Mouse (Mus musculus): ENCODE data around the gene Sae1.
"Not testable (repeated sequence)": the region's sequence is repeated elsewhere in the genome, so short reads cannot be mapped to it uniquely, and the experiment has no call there.

The Sae1 gene

DNA sequence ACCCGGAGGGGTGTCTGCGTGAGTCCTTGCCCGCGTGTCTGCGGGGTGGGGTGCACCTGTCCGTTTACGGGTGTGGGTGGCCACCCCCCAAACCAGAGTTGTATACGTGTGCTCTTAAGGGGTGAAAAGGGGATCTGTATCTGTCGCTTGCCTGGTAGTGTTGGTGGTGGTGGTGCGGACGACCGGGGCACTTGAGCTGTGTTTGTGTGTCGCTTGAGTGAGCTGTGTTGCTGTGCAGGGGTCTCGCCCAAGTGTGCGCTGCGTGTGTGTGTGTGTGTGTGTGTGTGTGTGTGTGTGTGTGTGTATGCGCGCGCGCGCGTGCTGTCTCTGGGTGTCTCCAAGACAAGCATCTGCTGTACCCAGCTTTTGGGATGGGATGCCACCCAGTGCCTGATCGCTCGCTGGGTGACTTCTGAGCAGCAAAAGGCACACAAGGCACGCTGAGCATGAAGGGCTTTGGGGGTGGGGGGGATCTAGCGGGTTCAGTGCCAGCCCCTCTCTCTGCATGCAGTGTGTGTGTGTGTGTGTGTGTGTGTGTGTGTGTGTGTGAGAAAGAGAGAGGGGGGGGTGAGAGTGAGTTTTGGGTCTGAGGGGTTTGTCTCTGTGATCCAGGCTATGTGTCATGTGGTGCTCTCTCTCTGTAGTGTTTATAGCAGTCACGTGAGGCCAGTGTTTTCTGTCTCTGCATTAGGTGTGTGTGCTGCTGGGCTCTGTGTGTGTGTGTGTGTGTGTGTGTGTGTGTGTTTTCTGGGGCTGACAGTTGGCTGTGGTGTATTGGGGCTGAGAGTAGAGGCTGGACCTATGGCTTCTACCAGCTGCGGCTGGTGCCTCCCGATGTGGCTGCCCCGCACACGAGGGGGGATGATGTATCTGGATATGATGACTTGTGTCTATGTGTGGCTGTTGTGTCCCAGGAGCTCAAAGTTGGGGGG, 76.8 kb downstream of the Sae1 start:
- DNase-seq (ENCODE audit: low spot score): peak; percentile 18

DNA sequence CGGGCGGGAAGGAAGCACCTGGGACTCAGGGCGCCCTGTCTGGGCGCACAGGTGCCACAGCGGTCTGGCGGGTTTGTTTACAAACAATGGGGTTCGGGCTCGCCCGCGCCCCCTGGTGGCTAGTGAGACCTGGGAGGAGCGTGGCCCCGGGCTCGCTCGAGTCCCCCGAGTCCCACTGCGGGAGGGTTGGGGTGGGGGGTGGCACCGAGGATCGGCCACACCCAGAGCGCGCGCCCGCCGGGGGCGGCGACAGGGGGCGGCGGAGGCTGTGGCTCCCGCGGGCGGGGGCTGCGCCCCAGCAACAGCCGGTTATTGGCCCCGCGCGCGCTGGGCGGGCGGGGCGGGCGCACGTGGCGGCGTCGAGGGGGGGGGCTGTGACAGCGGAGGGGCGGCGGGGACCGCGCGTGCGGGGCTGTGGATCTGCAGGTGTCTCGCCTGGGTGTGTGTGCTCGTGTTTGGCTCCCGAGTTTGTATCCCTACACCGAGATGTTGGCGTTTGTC, 77.5 kb downstream of the Sae1 start:
- peak; percentile 84 for DNase-seq (ENCODE audit: low spot score)

DNA sequence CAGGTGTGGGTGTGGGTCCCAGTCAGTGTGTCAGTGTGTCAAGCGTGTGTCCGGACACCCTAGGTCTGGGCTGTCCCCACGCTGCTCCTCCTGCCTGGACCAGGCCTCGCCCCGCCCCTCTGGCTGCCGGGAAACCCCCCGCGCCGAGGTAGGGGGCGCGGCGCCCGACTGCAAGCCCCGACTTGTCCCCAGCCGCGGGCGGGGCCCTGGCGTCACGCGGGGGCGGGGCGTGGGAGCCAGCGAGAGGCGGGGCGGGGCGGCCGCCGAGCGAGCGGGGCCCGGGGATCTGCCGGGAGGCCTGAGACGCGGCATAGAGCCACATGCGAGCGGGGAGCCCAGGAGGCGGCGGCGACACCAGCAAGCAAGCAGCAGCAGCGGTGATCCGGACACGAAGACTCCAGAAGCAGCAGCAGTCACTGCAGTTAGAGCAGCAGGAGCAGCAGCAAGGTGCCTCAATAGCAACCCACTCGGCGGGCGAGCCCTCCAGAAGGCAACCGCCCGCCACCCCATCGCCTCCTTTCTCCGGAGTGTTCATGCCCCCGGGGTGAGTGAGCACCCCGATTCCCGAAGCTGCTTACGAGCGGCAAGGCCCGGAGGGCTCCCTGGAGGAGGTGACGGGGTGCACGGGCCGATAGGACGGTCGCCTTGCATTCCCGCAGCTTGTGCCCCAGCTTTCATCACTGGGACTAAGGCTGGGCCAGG, 78.1 kb downstream of the Sae1 start:
- peak; percentile 88 for DNase-seq (ENCODE audit: low spot score)

- DNase-seq (ENCODE audit: low spot score): no peak
Measured at GRCm38 (mm10) chr7:16308555-16309317, 78.9 kb downstream of the Sae1 start.

DNA sequence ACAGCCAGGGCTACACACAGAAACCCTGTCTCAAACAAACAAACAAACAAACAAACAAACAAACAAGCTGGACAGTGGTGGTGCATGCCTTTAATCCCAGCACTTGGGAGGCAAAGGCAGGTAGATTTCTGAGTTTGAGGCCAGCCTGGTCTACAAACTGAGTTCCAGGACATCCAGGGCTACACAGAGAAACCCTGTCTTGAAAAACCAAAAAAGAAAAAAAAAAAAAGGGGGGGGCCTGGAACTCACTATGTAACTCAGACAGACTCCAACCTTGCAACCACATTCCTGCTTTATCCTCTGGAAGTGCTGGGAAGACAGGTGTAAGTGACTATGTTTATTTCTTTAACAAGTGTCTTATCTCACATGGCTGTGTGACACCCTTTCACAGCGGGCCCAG, 79.5 kb downstream of the Sae1 start, which contains the start of gene Bbc3:
Gene Bbc3 (plus strand): TSS at position 301 of the 400 bp plus-strand sequence.
- not testable (repeated sequence) for DNase-seq (ENCODE audit: low spot score)

- not testable (repeated sequence) for DNase-seq (ENCODE audit: low spot score)
Measured at GRCm38 (mm10) chr7:16307141-16307540, 80.5 kb downstream of the Sae1 start.

DNA sequence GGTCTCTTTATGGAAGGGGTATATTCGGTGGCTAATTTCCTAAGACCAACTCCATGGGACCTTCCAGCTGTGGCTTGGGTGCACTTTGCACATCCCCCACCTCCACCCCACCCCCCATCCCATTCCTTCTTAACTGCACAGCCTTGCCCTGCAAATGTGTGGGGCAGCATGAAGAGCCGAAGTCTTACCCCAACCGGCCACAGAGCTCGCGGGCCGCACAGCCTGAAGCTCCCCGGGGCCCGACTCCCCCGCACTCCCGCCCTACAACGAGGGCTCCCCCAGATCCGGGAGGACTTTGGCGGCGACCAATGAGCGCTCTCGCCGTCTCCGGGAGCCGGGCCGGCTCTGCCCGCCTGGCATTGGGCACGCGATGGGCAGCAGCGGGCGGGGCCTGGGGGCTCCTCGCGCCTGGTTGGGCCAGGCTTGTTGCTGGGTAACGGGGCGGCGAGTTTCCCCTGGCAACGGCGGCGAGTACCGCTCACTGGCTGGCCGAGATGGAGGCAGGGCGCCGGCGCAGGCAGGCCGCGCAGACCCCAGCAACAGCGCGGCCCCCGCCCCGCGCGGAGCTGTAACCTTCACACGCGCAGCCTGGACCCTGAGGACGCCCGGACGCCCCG, 88.1 kb downstream of the Sae1 start:
- DNase-seq (ENCODE audit: low spot score): peak; percentile 85

DNA sequence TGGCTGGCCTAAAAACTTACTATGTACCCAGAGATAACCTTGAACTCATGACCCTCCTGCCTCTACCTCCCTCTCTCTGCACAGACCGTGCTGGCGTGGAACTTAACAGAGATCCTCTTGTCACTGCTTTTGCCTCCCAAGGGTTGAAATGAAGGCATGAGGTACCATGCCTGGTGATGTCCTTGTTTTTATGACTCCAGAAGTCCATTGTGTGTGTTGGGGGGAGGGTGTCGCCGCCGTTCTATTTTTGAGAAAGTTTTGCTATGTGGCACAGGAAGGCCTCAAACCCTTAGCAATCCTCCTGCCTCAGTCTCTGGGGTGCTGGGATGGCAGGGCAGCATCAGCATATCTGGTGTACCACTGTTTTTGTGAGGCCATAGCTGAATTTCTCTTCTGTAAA, 88.7 kb downstream of the Sae1 start:
- no peak for DNase-seq (ENCODE audit: low spot score)

DNA sequence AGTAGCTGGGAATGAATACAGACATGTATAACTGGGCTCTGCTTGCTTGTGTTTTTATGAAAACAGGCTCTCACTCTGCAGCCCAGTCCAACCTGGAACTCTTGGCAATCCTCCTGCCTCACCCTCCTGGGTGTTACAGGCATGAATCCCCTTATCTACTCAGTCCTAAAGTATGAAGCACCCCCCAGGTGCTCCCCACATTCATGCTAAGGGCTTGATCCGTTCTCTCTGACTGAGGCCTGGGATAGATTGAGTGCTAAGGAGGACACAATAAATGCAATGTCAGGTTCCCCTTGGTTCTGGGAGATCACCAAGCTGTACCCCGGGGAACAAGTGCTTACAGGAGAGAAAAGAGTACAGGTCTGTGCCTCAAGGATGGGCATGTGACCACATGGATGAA, 90.0 kb downstream of the Sae1 start:
- no peak for DNase-seq (ENCODE audit: low spot score)

GRCm38 (mm10) chr7:16296766-16297390, 90.7 kb downstream of the Sae1 start:
- peak; percentile 92 for DNase-seq (ENCODE audit: low spot score)

DNA sequence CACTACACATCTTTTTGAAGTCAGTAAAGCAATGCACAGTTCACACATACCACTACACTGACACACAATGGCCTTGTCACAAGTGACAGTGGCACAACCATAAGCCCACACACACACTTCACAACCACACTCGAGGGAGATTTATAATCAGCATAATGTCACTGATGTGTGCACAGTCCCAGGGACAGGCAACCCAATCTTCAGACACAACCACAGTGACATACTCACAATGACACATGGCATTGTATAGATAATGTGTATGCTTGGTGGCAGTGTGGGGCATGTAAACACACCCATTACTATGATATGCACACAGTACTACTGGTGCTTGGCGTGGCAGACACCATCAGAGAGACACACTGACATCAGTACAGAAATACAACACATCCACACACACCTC, 91.5 kb downstream of the Sae1 start:
- DNase-seq (ENCODE audit: low spot score): no peak

- peak; percentile 83 for DNase-seq (ENCODE audit: low spot score)
Measured at GRCm38 (mm10) chr7:16295321-16295900, 92.2 kb downstream of the Sae1 start.

GRCm38 (mm10) chr7:16294837-16295236, 92.8 kb downstream of the Sae1 start:
- DNase-seq (ENCODE audit: low spot score): peak; percentile 95

DNA sequence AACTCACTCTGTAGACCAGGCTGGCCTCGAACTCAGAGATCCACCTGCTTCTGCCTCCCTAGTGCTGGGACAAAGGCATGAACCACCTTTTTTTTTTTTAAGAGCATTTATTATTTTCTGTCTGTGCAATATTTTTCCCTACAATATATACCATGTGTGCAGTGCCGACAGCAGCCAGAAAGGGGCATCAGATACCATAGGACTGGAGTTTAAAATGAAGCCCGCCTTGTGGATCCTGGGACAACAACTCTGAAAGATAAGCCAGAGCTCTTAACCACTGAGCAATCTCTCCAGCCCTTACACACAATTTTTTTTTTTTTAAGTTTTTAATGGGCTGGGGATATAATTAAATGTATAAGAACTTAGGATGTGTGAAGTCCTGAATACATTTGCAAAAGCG, 93.3 kb downstream of the Sae1 start:
- DNase-seq (ENCODE audit: low spot score): no peak

DNA sequence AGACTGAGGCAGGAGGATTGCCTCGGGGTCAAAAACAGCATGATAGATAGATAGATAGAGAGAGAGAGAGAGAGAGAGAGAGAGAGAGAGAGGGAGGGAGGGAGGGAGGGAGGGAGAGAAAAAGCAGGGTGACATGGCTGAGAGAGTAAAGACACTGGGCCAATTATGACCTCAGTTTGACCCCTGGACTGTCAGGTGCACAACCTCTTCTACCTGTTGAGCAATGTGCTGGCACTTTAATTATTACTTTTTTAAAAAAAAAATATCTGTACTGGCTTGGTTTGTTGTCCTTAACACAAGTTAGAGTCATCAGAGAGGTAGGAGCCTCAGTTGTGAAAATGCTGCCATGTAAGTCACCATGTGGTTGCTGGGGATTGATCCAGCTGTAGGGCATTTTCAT, 99.8 kb downstream of the Sae1 start:
- DNase-seq (ENCODE audit: low spot score): no peak

GRCm38 (mm10) chr7:16287016-16287415, 100.6 kb downstream of the Sae1 start:
- DNase-seq (ENCODE audit: low spot score): no peak

DNA sequence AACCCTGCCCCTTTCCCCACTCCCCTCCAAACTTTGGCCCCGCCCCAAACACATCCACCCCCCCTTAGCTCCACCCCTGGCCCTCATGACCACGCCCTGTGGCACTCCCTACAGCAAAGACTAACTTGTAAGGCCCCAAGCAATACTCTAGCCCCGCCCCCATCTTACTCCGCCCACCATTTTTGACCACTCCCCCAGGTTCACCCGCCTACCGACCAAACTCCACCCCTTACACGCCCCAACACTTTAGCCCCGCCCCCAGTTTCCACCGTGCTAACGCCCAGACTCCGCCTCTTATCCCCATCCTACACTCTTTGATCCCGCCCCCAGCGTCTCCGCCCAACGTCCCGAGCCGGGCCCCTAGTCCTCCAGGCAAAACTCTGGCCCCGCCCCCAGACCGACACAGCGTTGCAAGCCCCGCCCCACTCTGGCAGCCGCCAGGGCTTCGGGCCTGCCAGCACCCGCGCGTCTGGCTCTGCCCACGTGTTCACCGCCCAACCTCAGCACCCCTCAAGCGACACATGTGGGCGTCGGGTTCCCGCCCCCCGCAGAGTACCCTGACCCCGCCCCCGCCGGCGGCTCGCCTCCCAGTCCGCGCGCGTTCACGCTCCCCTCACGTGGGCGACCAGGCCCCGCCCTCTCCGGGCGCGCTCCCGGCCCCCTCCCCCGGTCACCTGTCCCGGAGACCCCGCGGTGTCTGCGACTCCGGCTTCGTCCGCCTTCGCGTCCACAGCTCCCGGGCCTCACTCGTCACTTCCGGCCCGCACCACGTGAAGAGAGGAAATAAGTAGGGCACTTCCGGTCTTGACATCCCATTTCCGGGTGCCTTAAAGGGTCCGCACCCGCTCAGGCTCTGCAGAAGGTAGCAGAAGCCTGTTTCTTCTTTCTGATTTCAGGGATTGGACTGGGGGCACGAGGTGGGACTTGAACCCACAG, 101.3 kb downstream of the Sae1 start, which contains the start of gene Ccdc9:
Gene Ccdc9 (minus strand): TSS at position 770 of the 936 bp plus-strand sequence.
- DNase-seq (ENCODE audit: low spot score): peak; percentile 100

DNA sequence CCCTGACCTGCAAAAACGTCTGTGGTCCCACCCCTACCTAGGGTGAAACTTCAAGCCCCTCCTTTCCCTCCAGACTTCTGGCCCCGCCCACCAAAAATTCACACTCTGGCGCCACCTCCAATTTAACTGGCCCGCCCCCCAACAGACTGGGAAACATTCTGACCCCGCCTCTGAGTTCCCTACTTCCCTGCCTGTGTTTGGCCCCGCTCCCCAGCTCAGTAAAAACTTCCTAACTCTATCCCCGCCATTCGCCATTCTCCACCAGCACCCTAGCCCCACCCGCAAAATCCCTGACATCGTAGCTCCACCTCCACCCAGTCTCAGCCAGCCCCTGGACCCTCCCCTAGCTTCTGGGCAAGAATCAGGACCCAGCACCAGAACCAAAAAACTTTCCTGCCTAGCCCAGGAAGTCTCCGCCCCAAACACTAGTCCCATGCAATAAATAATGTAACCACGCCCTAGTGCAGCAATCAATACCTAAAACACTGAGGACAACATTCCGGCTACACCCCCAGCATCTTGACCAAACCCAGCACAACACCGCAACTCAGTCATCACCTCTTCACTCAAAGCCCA, 102.1 kb downstream of the Sae1 start:
- DNase-seq (ENCODE audit: low spot score): peak; percentile 82

GRCm38 (mm10) chr7:16284904-16285303, 102.7 kb downstream of the Sae1 start:
- DNase-seq (ENCODE audit: low spot score): no peak
